Mouse (Mus musculus) heart, adult 2 months (tissue): ENCODE measurements around the gene 4930579F01Rik.

Experiments used
- CTCF ChIP-seq: fragments of 200-600 bp; IDR thresholded peaks from 2 replicates; pipeline ENCODE4 v1.8.1; 2022; ENCODE audit warnings: antibody characterized with exemption, mild to moderate bottlenecking, moderate library complexity
- EP300 ChIP-seq: fragments of 200-500 bp; IDR thresholded peaks from 2 replicates; pipeline ENCODE4 v1.6.1; 2011; ENCODE audit warnings: low read depth, low read length, control low read depth; ENCODE audit not compliant: insufficient read depth

GRCm38 (mm10) chr3:138134528-138134927, 59.1 kb downstream of the 4930579F01Rik start:
- TF ChIP-seq CTCF: no peak
- TF ChIP-seq EP300: no peak
